8 mouse cellular contexts compared by ENCODE assay signal in the genomic region with DNA sequence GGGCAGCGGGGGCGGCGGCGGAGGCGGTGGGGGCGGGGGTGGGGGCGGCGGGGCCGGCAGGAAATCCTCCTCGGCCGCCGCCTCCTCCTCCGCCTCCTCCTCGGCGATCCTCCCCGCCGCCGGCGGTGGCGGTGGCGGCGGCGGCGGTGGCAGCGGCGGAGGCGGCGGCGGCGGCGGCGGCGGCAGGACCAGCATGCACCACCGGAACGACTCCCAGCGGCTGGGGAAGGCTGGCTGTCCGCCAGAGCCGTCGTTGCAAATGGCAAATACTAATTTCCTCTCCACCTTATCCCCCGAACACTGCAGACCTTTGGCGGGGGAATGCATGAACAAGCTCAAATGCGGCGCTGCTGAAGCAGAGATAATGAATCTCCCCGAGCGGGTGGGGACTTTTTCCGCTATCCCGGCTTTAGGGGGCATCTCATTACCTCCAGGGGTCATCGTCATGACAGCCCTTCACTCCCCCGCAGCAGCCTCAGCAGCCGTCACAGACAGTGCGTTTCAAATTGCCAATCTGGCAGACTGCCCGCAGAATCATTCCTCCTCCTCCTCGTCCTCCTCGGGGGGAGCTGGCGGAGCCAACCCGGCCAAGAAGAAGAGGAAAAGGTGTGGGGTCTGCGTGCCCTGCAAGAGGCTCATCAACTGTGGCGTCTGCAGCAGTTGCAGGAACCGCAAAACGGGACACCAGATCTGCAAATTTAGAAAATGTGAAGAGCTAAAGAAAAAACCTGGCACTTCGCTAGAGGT. TPM values are rescaled to one million over a fixed set of nuclear protein-coding genes. Genes with fewer than 3 reads are reported as not detected.
DNase-seq lines count a peak whose midpoint lies in the region; ATAC-seq and TF ChIP-seq lines count a peak whose summit lies in the region.

No protein-coding gene starts in this region.

- TF ChIP-seq CTCF in heart, adult 2 months (IDR thresholded peaks at IDR 0.05), result no peak

- H3K4me2 ChIP-seq in embryonic facial prominence, embryonic 11.5 days (ENCODE audit: low read depth, low read length), result peak overlapping the region; percentile 85
- H3K4me2 ChIP-seq in midbrain, embryonic 12.5 days (replicated peaks), result peak overlapping the region; percentile 78

- peak overlapping the region; percentile 75 for H3K4me3 ChIP-seq in embryonic facial prominence, embryonic 11.5 days (ENCODE audit: low read depth, low read length)
- peak overlapping the region; percentile 71 for H3K4me3 ChIP-seq in heart, adult 2 months
- peak overlapping the region; percentile 74 for H3K4me3 ChIP-seq in limb, embryonic 10.5 days
- peak overlapping the region; percentile 88 for H3K4me3 ChIP-seq in midbrain, embryonic 12.5 days

- no peak for TF ChIP-seq POLR2A in heart, adult 2 months (IDR thresholded peaks at IDR 0.05; ENCODE audit: insufficient read depth, low read depth, low read length)

- H3K9ac ChIP-seq in embryonic facial prominence, embryonic 11.5 days (replicated peaks; ENCODE audit: low read length), result peak overlapping the region; percentile 86
- H3K9ac ChIP-seq in heart, adult 2 months (ENCODE audit: low read depth, low read length), result peak overlapping the region; percentile 68
- H3K9ac ChIP-seq in midbrain, embryonic 12.5 days (replicated peaks), result peak overlapping the region; percentile 96

- WGBS in embryonic facial prominence, embryonic 11.5 days, result under 1% methylated on average over 33 of the region's 61 CpGs
- 3% methylated on average over 41 of the region's 61 CpGs for WGBS in heart, adult 2 months
- WGBS in limb, embryonic 10.5 days, result 4% methylated on average over 46 of the region's 61 CpGs
- under 1% methylated on average over 33 of the region's 61 CpGs for WGBS in midbrain, embryonic 12.5 days

- H3K27me3 ChIP-seq in embryonic facial prominence, embryonic 11.5 days (ENCODE audit: control insufficient read depth, insufficient read depth, low read length), result no peaks in the 10 kb centered on the region
- H3K27me3 ChIP-seq in heart, adult 2 months (ENCODE audit: control insufficient read depth, insufficient read depth, low read length), result no peaks in the 10 kb centered on the region
- H3K27me3 ChIP-seq in limb, embryonic 10.5 days (ENCODE audit: low read depth, poor library complexity, severe bottlenecking), result no peaks in the 10 kb centered on the region
- H3K27me3 ChIP-seq in midbrain, embryonic 12.5 days, result no peaks in the 10 kb centered on the region

- TF ChIP-seq EP300 in heart, adult 2 months (IDR thresholded peaks at IDR 0.05; ENCODE audit: insufficient read depth, low read depth, low read length), result no peak

- intact Hi-C loops in heart, adult 2 months (cut with DNase I), result loop anchor here (2.0 to 10.0 kb wide), 4 partner anchors 38 to 363 kb away; no protein-coding TSS in a partner anchor

- peak; percentile 15 for DNase-seq in CD4-positive, CD25-positive, alpha-beta regulatory T cell, adult 2 months (ENCODE audit: low read depth, low spot score)
- DNase-seq in embryonic facial prominence, embryonic 11.5 days (ENCODE audit: low spot score), result peak; percentile 74
- DNase-seq in heart, adult 2 months, result peak; percentile 76 to 79
- DNase-seq in kidney, adult 18-20 months, result peak; percentile 60
- DNase-seq in limb, embryonic 10.5 days (ENCODE audit: low spot score), result peak; percentile 71
- peak; percentile 14 to 62 for DNase-seq in spleen, postnatal 4 days (ENCODE audit: low spot score in 2 of 2)

- H3K9me3 ChIP-seq in embryonic facial prominence, embryonic 11.5 days (replicated peaks; ENCODE audit: control insufficient read depth, low read length), result no peaks in the 10 kb centered on the region
- no peaks in the 10 kb centered on the region for H3K9me3 ChIP-seq in limb, embryonic 10.5 days (replicated peaks)
- H3K9me3 ChIP-seq in midbrain, embryonic 12.5 days, result no peaks in the 10 kb centered on the region

- H3K36me3 ChIP-seq in embryonic facial prominence, embryonic 11.5 days (replicated peaks; ENCODE audit: control insufficient read depth, insufficient read depth, low read depth, low read length), result no peaks in the 10 kb centered on the region
- no peaks in the 10 kb centered on the region; the same call in 1 of the 2 replicates for H3K36me3 ChIP-seq in heart, adult 2 months (ENCODE audit: control insufficient read depth, insufficient read depth, low read length)
- H3K36me3 ChIP-seq in limb, embryonic 10.5 days, result 0 out of 2 replicates have a peak, but pooled peaks cover 3% of the 10 kb centered on the region
- H3K36me3 ChIP-seq in midbrain, embryonic 12.5 days, result peaks cover 7% of the 10 kb centered on the region; the same call in 1 of the 2 replicates

- ATAC-seq in CD4-positive, CD25-positive, alpha-beta regulatory T cell, adult 4 months, result no peak
- ATAC-seq in embryonic facial prominence, embryonic 11.5 days (replicated peaks; ENCODE audit: insufficient number of reproducible peaks, low FRiP score, low TSS enrichment, low read depth), result peak; percentile 50
- ATAC-seq in midbrain, embryonic 12.5 days (ENCODE audit: low FRiP score, low read depth), result peak; percentile 45

- H3K27ac ChIP-seq in embryonic facial prominence, embryonic 11.5 days (replicated peaks; ENCODE audit: low read depth, low read length), result peak overlapping the region; percentile 97
- peak overlapping the region; percentile 87 for H3K27ac ChIP-seq in heart, adult 2 months
- H3K27ac ChIP-seq in limb, embryonic 10.5 days, result peak overlapping the region; percentile 93
- peak overlapping the region; percentile 100 for H3K27ac ChIP-seq in midbrain, embryonic 12.5 days (replicated peaks)

- H3K79me2 ChIP-seq in heart, adult 2 months (replicated peaks; ENCODE audit: control insufficient read depth, insufficient read depth, low read length), result no peaks in the 10 kb centered on the region

- no peaks in the 10 kb centered on the region for H3K4me1 ChIP-seq in embryonic facial prominence, embryonic 11.5 days (ENCODE audit: control insufficient read depth, insufficient read depth, low read length)
- H3K4me1 ChIP-seq in heart, adult 2 months (ENCODE audit: control insufficient read depth, insufficient read depth, low read length), result peaks cover 2% of the 10 kb centered on the region
- H3K4me1 ChIP-seq in limb, embryonic 10.5 days, result peaks cover 38% of the 10 kb centered on the region
- H3K4me1 ChIP-seq in midbrain, embryonic 12.5 days, result peaks cover 34% of the 10 kb centered on the region

RNA-seq across cellular contexts. Expression of gene Cxxc4, which starts 3.9 kb away (rescaled TPM):
- not detected for polyA plus RNA-seq in CD4-positive, CD25-positive, alpha-beta regulatory T cell, adult 4 months (2017; shearing (Covaris generic))
- polyA plus RNA-seq in embryonic facial prominence, embryonic 11.5 days (2014; fragmentation: Nextera tagmentation; extraction: Ambion mirVana), result 9.8 and 10.7 TPM in 2 replicates
- 1 to 10 TPM; 2.9 to 4.1 TPM for total RNA-seq in heart, adult 2 months (2021)
- polyA plus RNA-seq in heart, adult 2 months (2012; rRNA removed), result 1.2 and 1.5 TPM in 2 replicates
- polyA plus RNA-seq in limb, embryonic 10.5 days (2016; fragmentation: Nextera tagmentation; extraction: Ambion mirVana), result 3.6 and 5.4 TPM in 2 replicates
- polyA plus RNA-seq in midbrain, embryonic 12.5 days (2016; fragmentation: Nextera tagmentation; extraction: Ambion mirVana), result 32.1 and 38.8 TPM in 2 replicates

Comparison
In these comparisons a context has a peak if more than half of its experiments do, and no peak if none do; other contexts are left out.
1. DNase-seq: peak in every context shown above with its lines; median percentile 78 in heart, adult 2 months; 74 in embryonic facial prominence, embryonic 11.5 days; 71 in limb, embryonic 10.5 days; 60 in kidney, adult 18-20 months; 38 in spleen, postnatal 4 days; 15 in CD4-positive, CD25-positive, alpha-beta regulatory T cell, adult 2 months.